Mouse (Mus musculus): ENCODE measurements around the gene Lcp1. TPM values are rescaled to one million over a fixed set of nuclear protein-coding genes. Genes with fewer than 3 reads are reported as not detected.

Gene Lcp1
- polyA plus RNA-seq, 1 experiment from 2014 or later = 26.5 TPM

- WGBS = 85% methylated on average over 1 of the region's 1 CpGs
- Histone ChIP-seq H3K27me3 (ENCODE audit: control insufficient read depth, insufficient read depth, low read length) (no peaks in the 10 kb centered on the region), H3K4me3 (ENCODE audit: low read depth, low read length) (no peak overlapping the region), H3K27ac (ENCODE audit: low read depth, low read length) (no peak overlapping the region), H3K4me1 (replicated peaks; ENCODE audit: control insufficient read depth, insufficient read depth, low read length) (no peaks in the 10 kb centered on the region), H3K9me3 (ENCODE audit: control insufficient read depth, low read length) (no peaks in the 10 kb centered on the region), H3K9ac (ENCODE audit: low read length) (no peak overlapping the region), H3K36me3 (ENCODE audit: control insufficient read depth, insufficient read depth, low read length) (no peaks in the 10 kb centered on the region), H3K4me2 (ENCODE audit: low read depth, low read length, severe bottlenecking) (no peak overlapping the region)
- DNase-seq (ENCODE audit: low spot score) = no peak
- ATAC-seq (replicated peaks; ENCODE audit: low FRiP score) = no peak
Measured at GRCm38 (mm10) chr14:75170546-75170945, 39.6 kb downstream of the Lcp1 start.

GRCm38 (mm10) chr14:75174296-75174695 is 43.4 kb downstream of the Lcp1 start:
- 87% methylated on average over 8 of the region's 8 CpGs for WGBS
- Histone ChIP-seq H3K27ac (ENCODE audit: low read depth, low read length) (no peak overlapping the region), H3K9me3 (ENCODE audit: control insufficient read depth, low read length) (no peaks in the 10 kb centered on the region), H3K36me3 (ENCODE audit: control insufficient read depth, insufficient read depth, low read length) (no peaks in the 10 kb centered on the region), H3K4me2 (ENCODE audit: low read depth, low read length, severe bottlenecking) (no peak overlapping the region), H3K27me3 (ENCODE audit: control insufficient read depth, insufficient read depth, low read length) (no peaks in the 10 kb centered on the region), H3K4me1 (replicated peaks; ENCODE audit: control insufficient read depth, insufficient read depth, low read length) (no peaks in the 10 kb centered on the region), H3K4me3 (ENCODE audit: low read depth, low read length) (no peak overlapping the region), H3K9ac (ENCODE audit: low read length) (no peak overlapping the region)
- DNase-seq (ENCODE audit: low spot score) = no peak
- ATAC-seq (replicated peaks; ENCODE audit: low FRiP score) = no peak

- Histone ChIP-seq H3K27me3 (ENCODE audit: control insufficient read depth, insufficient read depth, low read length) (no peaks in the 10 kb centered on the region), H3K4me3 (ENCODE audit: low read depth, low read length) (no peak overlapping the region), H3K36me3 (ENCODE audit: control insufficient read depth, insufficient read depth, low read length) (no peaks in the 10 kb centered on the region), H3K9ac (ENCODE audit: low read length) (no peak overlapping the region), H3K9me3 (ENCODE audit: control insufficient read depth, low read length) (no peaks in the 10 kb centered on the region), H3K4me2 (ENCODE audit: low read depth, low read length, severe bottlenecking) (no peak overlapping the region), H3K4me1 (replicated peaks; ENCODE audit: control insufficient read depth, insufficient read depth, low read length) (no peaks in the 10 kb centered on the region), H3K27ac (ENCODE audit: low read depth, low read length) (no peak overlapping the region)
- 85% methylated on average over 9 of the region's 9 CpGs for WGBS
- DNase-seq (ENCODE audit: low spot score) = no peak
- no peak for ATAC-seq (replicated peaks; ENCODE audit: low FRiP score)
Measured at GRCm38 (mm10) chr14:75174731-75175555, 44.0 kb downstream of the Lcp1 start.

- no peak overlapping the region for H3K27ac ChIP-seq (ENCODE audit: low read depth, low read length)
- DNase-seq (ENCODE audit: low spot score) = no peak
- H3K4me3 ChIP-seq (ENCODE audit: low read depth, low read length) = no peak overlapping the region
- 90% methylated on average over 7 of the region's 7 CpGs for WGBS
- no peaks in the 10 kb centered on the region for H3K27me3 ChIP-seq (ENCODE audit: control insufficient read depth, insufficient read depth, low read length)
- no peak overlapping the region for H3K9ac ChIP-seq (ENCODE audit: low read length)
- no peak overlapping the region for H3K4me2 ChIP-seq (ENCODE audit: low read depth, low read length, severe bottlenecking)
- H3K4me1 ChIP-seq (replicated peaks; ENCODE audit: control insufficient read depth, insufficient read depth, low read length) = no peaks in the 10 kb centered on the region
- no peaks in the 10 kb centered on the region for H3K36me3 ChIP-seq (ENCODE audit: control insufficient read depth, insufficient read depth, low read length)
- H3K9me3 ChIP-seq (ENCODE audit: control insufficient read depth, low read length) = no peaks in the 10 kb centered on the region
- ATAC-seq (replicated peaks; ENCODE audit: low FRiP score) = no peak
Measured at GRCm38 (mm10) chr14:75175781-75176180, 44.9 kb downstream of the Lcp1 start.

- H3K9ac ChIP-seq (ENCODE audit: low read length) = no peak overlapping the region
- H3K4me1 ChIP-seq (replicated peaks; ENCODE audit: control insufficient read depth, insufficient read depth, low read length) = no peaks in the 10 kb centered on the region
- H3K9me3 ChIP-seq (ENCODE audit: control insufficient read depth, low read length) = no peaks in the 10 kb centered on the region
- no peak overlapping the region for H3K27ac ChIP-seq (ENCODE audit: low read depth, low read length)
- DNase-seq (ENCODE audit: low spot score) (no peak), ATAC-seq (replicated peaks; ENCODE audit: low FRiP score) (no peak)
- H3K4me3 ChIP-seq (ENCODE audit: low read depth, low read length) = no peak overlapping the region
- no peaks in the 10 kb centered on the region for H3K36me3 ChIP-seq (ENCODE audit: control insufficient read depth, insufficient read depth, low read length)
- H3K27me3 ChIP-seq (ENCODE audit: control insufficient read depth, insufficient read depth, low read length) = no peaks in the 10 kb centered on the region
- H3K4me2 ChIP-seq (ENCODE audit: low read depth, low read length, severe bottlenecking) = no peak overlapping the region
- WGBS = 77% methylated on average over 4 of the region's 4 CpGs
Measured at GRCm38 (mm10) chr14:75176425-75177045, 45.6 kb downstream of the Lcp1 start.

- WGBS = 73% methylated on average over 3 of the region's 3 CpGs
- no peak for ATAC-seq (replicated peaks; ENCODE audit: low FRiP score)
- Histone ChIP-seq H3K4me2 (ENCODE audit: low read depth, low read length, severe bottlenecking) (no peak overlapping the region), H3K27ac (ENCODE audit: low read depth, low read length) (no peak overlapping the region), H3K9me3 (ENCODE audit: control insufficient read depth, low read length) (no peaks in the 10 kb centered on the region), H3K4me3 (ENCODE audit: low read depth, low read length) (no peak overlapping the region), H3K4me1 (replicated peaks; ENCODE audit: control insufficient read depth, insufficient read depth, low read length) (no peaks in the 10 kb centered on the region), H3K9ac (ENCODE audit: low read length) (no peak overlapping the region), H3K27me3 (ENCODE audit: control insufficient read depth, insufficient read depth, low read length) (no peaks in the 10 kb centered on the region), H3K36me3 (ENCODE audit: control insufficient read depth, insufficient read depth, low read length) (no peaks in the 10 kb centered on the region)
- DNase-seq (ENCODE audit: low spot score) = no peak
Measured at GRCm38 (mm10) chr14:75177400-75177799, 46.5 kb downstream of the Lcp1 start.

GRCm38 (mm10) chr14:75178384-75178793 is 47.5 kb downstream of the Lcp1 start:
- no peak overlapping the region for H3K4me2 ChIP-seq (ENCODE audit: low read depth, low read length, severe bottlenecking)
- no peaks in the 10 kb centered on the region for H3K27me3 ChIP-seq (ENCODE audit: control insufficient read depth, insufficient read depth, low read length)
- DNase-seq (ENCODE audit: low spot score) (no peak), ATAC-seq (replicated peaks; ENCODE audit: low FRiP score) (no peak)
- H3K9me3 ChIP-seq (ENCODE audit: control insufficient read depth, low read length) = no peaks in the 10 kb centered on the region
- H3K4me3 ChIP-seq (ENCODE audit: low read depth, low read length) = no peak overlapping the region
- 87% methylated on average over 14 of the region's 14 CpGs for WGBS
- H3K36me3 ChIP-seq (ENCODE audit: control insufficient read depth, insufficient read depth, low read length) = no peaks in the 10 kb centered on the region
- H3K27ac ChIP-seq (ENCODE audit: low read depth, low read length) = no peak overlapping the region
- no peaks in the 10 kb centered on the region for H3K4me1 ChIP-seq (replicated peaks; ENCODE audit: control insufficient read depth, insufficient read depth, low read length)
- no peak overlapping the region for H3K9ac ChIP-seq (ENCODE audit: low read length)

GRCm38 (mm10) chr14:75178801-75179211 is 47.9 kb downstream of the Lcp1 start:
- no peak overlapping the region for H3K4me2 ChIP-seq (ENCODE audit: low read depth, low read length, severe bottlenecking)
- H3K4me3 ChIP-seq (ENCODE audit: low read depth, low read length) = no peak overlapping the region

More at GRCm38 (mm10) chr14:75178801-75179211, 47.9 kb downstream of the Lcp1 start:
- H3K27ac ChIP-seq (ENCODE audit: low read depth, low read length) = no peak overlapping the region
- DNase-seq (ENCODE audit: low spot score) (no peak), ATAC-seq (replicated peaks; ENCODE audit: low FRiP score) (no peak)
- H3K9ac ChIP-seq (ENCODE audit: low read length) = no peak overlapping the region
- no peaks in the 10 kb centered on the region for H3K36me3 ChIP-seq (ENCODE audit: control insufficient read depth, insufficient read depth, low read length)
- no peaks in the 10 kb centered on the region for H3K27me3 ChIP-seq (ENCODE audit: control insufficient read depth, insufficient read depth, low read length)
- 82% methylated on average over 10 of the region's 10 CpGs for WGBS
- no peaks in the 10 kb centered on the region for H3K4me1 ChIP-seq (replicated peaks; ENCODE audit: control insufficient read depth, insufficient read depth, low read length)
- no peaks in the 10 kb centered on the region for H3K9me3 ChIP-seq (ENCODE audit: control insufficient read depth, low read length)

All from forebrain, embryonic 11.5 days (tissue).